Mouse (Mus musculus): Measurements from ENCODE around the gene Gm30191. TPM values are rescaled to one million over a fixed set of nuclear protein-coding genes. Genes with fewer than 3 reads are reported as not detected.
"Not testable (repeated sequence)": the region's sequence is repeated elsewhere in the genome, so short reads cannot be mapped to it uniquely, and the experiment has no call there.

Gm30191 gene
- polyA plus RNA-seq, 1 experiment from 2014 or later: 0.28 TPM

DNA sequence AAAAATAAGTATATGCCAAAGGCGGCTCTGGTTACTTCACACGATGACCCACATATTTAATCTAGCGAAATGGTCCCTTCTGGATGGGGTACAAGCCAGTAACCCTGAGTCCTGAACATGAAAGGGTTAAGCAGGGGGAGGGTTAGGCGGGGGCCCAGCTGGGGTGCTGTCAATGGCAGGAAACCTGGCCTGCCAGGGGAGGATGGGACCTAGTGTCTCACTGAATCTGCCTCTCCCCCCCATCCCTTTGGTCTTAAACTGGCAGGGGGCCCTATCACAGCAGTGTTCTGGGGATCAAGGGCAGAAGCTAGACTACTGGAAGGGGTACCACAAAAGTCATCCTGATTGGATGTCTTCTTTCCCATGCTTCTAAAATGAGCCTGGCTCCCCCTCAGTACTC lies 9.1 kb downstream of the Gm30191 start:
- peaks cover 30% of the 10 kb centered on the region for H3K4me1 ChIP-seq (ENCODE audit: control insufficient read depth, insufficient read depth, low read length)
- ATAC-seq (ENCODE audit: low read depth) (no peak), DNase-seq (ENCODE audit: low spot score) (no peak)
- peaks cover 50% of the 10 kb centered on the region for H3K27me3 ChIP-seq (replicated peaks; ENCODE audit: control insufficient read depth, insufficient read depth, low read length)
- no peak overlapping the region for H3K4me2 ChIP-seq (ENCODE audit: low read depth, low read length)
- no peaks in the 10 kb centered on the region for H3K9me3 ChIP-seq (ENCODE audit: control insufficient read depth, low read length)
- no peaks in the 10 kb centered on the region for H3K36me3 ChIP-seq (ENCODE audit: control insufficient read depth, insufficient read depth, low read length)
- no peak overlapping the region for H3K27ac ChIP-seq (replicated peaks; ENCODE audit: low read depth, low read length)
- 20% methylated on average over 4 of the region's 4 CpGs for WGBS
- H3K9ac ChIP-seq (ENCODE audit: low read depth, low read length): 0 out of 2 replicates have a peak overlapping the region, but pooled peaks have one; percentile 5
- H3K4me3 ChIP-seq (ENCODE audit: low read depth, low read length): no peak overlapping the region

DNA sequence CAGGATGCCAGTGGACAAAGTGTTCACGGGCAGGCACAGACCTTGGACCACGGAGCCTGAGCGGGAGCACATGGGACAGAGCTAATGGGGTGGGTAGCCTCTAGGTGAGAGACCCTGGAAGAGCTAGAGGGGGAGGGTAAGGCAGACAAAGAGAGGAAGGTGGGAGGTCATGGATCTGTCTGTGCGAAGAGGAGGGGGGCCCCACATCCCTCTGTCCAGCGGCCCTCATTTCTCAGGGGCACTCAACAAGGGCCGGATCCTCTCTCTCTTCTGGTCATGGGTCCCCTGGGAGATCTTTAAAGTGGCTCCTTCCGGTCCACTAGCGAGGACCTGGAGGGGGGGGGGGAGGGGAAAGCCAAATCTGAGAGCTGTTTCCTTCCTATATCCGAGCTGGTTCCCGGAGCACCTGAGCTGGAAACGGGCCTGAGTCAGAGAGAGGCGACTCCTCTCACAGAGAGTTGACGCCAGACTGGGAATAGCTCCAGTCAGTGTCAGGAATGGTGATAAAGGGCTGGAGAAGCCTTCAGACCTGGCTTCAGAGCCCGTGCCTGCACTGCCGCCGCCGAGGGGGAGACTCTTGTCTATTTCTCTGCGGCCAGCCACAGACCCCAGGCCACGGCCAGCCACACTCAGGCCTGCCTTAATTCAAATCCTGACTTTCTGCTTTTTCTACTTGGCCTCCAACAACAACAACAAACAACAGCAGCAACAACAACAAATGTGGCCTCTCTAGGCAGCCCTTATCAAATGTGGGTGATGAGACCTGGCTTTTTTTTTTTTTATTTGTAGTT lies 9.9 kb downstream of the Gm30191 start:
- no peak overlapping the region for H3K4me2 ChIP-seq (ENCODE audit: low read depth, low read length)
- H3K27me3 ChIP-seq (replicated peaks; ENCODE audit: control insufficient read depth, insufficient read depth, low read length): peaks cover 43% of the 10 kb centered on the region
- H3K9ac ChIP-seq (ENCODE audit: low read depth, low read length): 0 out of 2 replicates have a peak overlapping the region, but pooled peaks have one; percentile 5
- H3K4me1 ChIP-seq (ENCODE audit: control insufficient read depth, insufficient read depth, low read length): peaks cover 25% of the 10 kb centered on the region
- H3K4me3 ChIP-seq (ENCODE audit: low read depth, low read length): no peak overlapping the region
- DNase-seq (ENCODE audit: low spot score) (no peak), ATAC-seq (ENCODE audit: low read depth) (no peak)
- 0 out of 2 replicates have a peak overlapping the region, but pooled peaks have one; percentile 33 for H3K27ac ChIP-seq (replicated peaks; ENCODE audit: low read depth, low read length)
- H3K36me3 ChIP-seq (ENCODE audit: control insufficient read depth, insufficient read depth, low read length): no peaks in the 10 kb centered on the region
- no peaks in the 10 kb centered on the region for H3K9me3 ChIP-seq (ENCODE audit: control insufficient read depth, low read length)
- 15% methylated on average over 16 of the region's 19 CpGs for WGBS

- H3K4me3 ChIP-seq (ENCODE audit: low read depth, low read length): no peak overlapping the region
These were observed 10.7 kb downstream of the Gm30191 start for GRCm38 (mm10) chr4:134257198-134258009.

DNA sequence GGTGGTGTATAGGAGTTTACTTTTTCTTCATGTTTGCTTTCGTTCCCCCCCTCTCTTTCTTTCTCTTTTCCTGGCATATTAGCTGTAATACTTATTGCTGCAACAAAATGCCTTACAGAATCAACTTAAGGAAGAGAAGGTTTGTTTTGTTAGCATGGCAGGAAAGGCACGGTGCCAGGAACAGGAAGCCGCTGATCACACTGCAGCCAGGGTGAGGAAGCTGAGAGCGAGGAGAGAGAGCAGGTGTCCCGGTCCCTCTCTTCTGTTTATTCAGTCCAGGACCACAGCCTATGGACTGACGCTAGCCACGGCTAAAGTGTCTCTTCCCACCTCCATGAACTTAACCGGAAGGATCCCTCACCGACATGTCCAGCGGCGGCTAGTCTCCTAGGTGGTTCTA lies 11.6 kb downstream of the Gm30191 start:
- Histone ChIP-seq H3K36me3 (ENCODE audit: control insufficient read depth, insufficient read depth, low read length) (no peaks in the 10 kb centered on the region), H3K4me1 (ENCODE audit: control insufficient read depth, insufficient read depth, low read length) (peaks cover 16% of the 10 kb centered on the region), H3K4me2 (ENCODE audit: low read depth, low read length) (no peak overlapping the region), H3K4me3 (ENCODE audit: low read depth, low read length) (no peak overlapping the region), H3K9me3 (ENCODE audit: control insufficient read depth, low read length) (no peaks in the 10 kb centered on the region), H3K27ac (replicated peaks; ENCODE audit: low read depth, low read length) (no peak overlapping the region), H3K27me3 (replicated peaks; ENCODE audit: control insufficient read depth, insufficient read depth, low read length) (peaks cover 26% of the 10 kb centered on the region), H3K9ac (ENCODE audit: low read depth, low read length) (no peak overlapping the region)
- DNase-seq (ENCODE audit: low spot score) (no peak), ATAC-seq (ENCODE audit: low read depth) (no peak)
- WGBS: 56% methylated on average over 11 of the region's 11 CpGs

More at GRCm38 (mm10) chr4:134257198-134258009, 10.7 kb downstream of the Gm30191 start:
- Histone ChIP-seq H3K36me3 (ENCODE audit: control insufficient read depth, insufficient read depth, low read length) (no peaks in the 10 kb centered on the region), H3K27ac (replicated peaks; ENCODE audit: low read depth, low read length) (0 out of 2 replicates have a peak overlapping the region, but pooled peaks have one; percentile 33), H3K4me1 (ENCODE audit: control insufficient read depth, insufficient read depth, low read length) (peaks cover 17% of the 10 kb centered on the region), H3K9ac (ENCODE audit: low read depth, low read length) (no peak overlapping the region), H3K9me3 (ENCODE audit: control insufficient read depth, low read length) (no peaks in the 10 kb centered on the region), H3K4me2 (ENCODE audit: low read depth, low read length) (no peak overlapping the region), H3K27me3 (replicated peaks; ENCODE audit: control insufficient read depth, insufficient read depth, low read length) (peaks cover 35% of the 10 kb centered on the region)
- no peak for ATAC-seq (ENCODE audit: low read depth)
- 18% methylated on average over 11 of the region's 11 CpGs for WGBS
- peak; percentile 52 for DNase-seq (ENCODE audit: low spot score)

GRCm38 (mm10) chr4:134263191-134263590 lies 16.5 kb downstream of the Gm30191 start:
- no peak for ATAC-seq (ENCODE audit: low read depth)
- Histone ChIP-seq H3K9ac (ENCODE audit: low read depth, low read length) (no peak overlapping the region), H3K4me2 (ENCODE audit: low read depth, low read length) (no peak overlapping the region), H3K4me3 (ENCODE audit: low read depth, low read length) (no peak overlapping the region), H3K27ac (replicated peaks; ENCODE audit: low read depth, low read length) (no peak overlapping the region), H3K9me3 (ENCODE audit: control insufficient read depth, low read length) (no peaks in the 10 kb centered on the region), H3K4me1 (ENCODE audit: control insufficient read depth, insufficient read depth, low read length) (0 out of 2 replicates have a peak, but pooled peaks cover 2% of the 10 kb centered on the region), H3K27me3 (replicated peaks; ENCODE audit: control insufficient read depth, insufficient read depth, low read length) (no peaks in the 10 kb centered on the region), H3K36me3 (ENCODE audit: control insufficient read depth, insufficient read depth, low read length) (no peaks in the 10 kb centered on the region)
- 34% methylated on average over 6 of the region's 6 CpGs for WGBS
- no peak for DNase-seq (ENCODE audit: low spot score)

- ATAC-seq (ENCODE audit: low read depth) (no peak), DNase-seq (ENCODE audit: low spot score) (no peak)
- H3K27ac ChIP-seq (replicated peaks; ENCODE audit: low read depth, low read length): no peak overlapping the region
- H3K9me3 ChIP-seq (ENCODE audit: control insufficient read depth, low read length): no peaks in the 10 kb centered on the region
- H3K27me3 ChIP-seq (replicated peaks; ENCODE audit: control insufficient read depth, insufficient read depth, low read length): no peaks in the 10 kb centered on the region
- no peak overlapping the region for H3K4me2 ChIP-seq (ENCODE audit: low read depth, low read length)
- H3K9ac ChIP-seq (ENCODE audit: low read depth, low read length): no peak overlapping the region
- H3K36me3 ChIP-seq (ENCODE audit: control insufficient read depth, insufficient read depth, low read length): no peaks in the 10 kb centered on the region
- 57% methylated on average over 9 of the region's 9 CpGs for WGBS
- no peaks in the 10 kb centered on the region for H3K4me1 ChIP-seq (ENCODE audit: control insufficient read depth, insufficient read depth, low read length)
- H3K4me3 ChIP-seq (ENCODE audit: low read depth, low read length): no peak overlapping the region
These were observed 19.3 kb downstream of the Gm30191 start for GRCm38 (mm10) chr4:134265860-134266585.

- 87% methylated on average over 19 of the region's 19 CpGs for WGBS
- no peak for ATAC-seq (ENCODE audit: low read depth)
These were observed 21.4 kb downstream of the Gm30191 start for GRCm38 (mm10) chr4:134268102-134268655.

GRCm38 (mm10) chr4:134269622-134270021 lies 22.9 kb downstream of the Gm30191 start:
- H3K9ac ChIP-seq (ENCODE audit: low read depth, low read length); H3K36me3 ChIP-seq (ENCODE audit: control insufficient read depth, insufficient read depth, low read length); H3K9me3 ChIP-seq (ENCODE audit: control insufficient read depth, low read length); H3K27me3 ChIP-seq (replicated peaks; ENCODE audit: control insufficient read depth, insufficient read depth, low read length); DNase-seq (ENCODE audit: low spot score); ATAC-seq (ENCODE audit: low read depth); H3K4me3 ChIP-seq (ENCODE audit: low read depth, low read length); H3K4me2 ChIP-seq (ENCODE audit: low read depth, low read length); H3K27ac ChIP-seq (replicated peaks; ENCODE audit: low read depth, low read length); H3K4me1 ChIP-seq (ENCODE audit: control insufficient read depth, insufficient read depth, low read length): not testable (repeated sequence)

More at GRCm38 (mm10) chr4:134268102-134268655, 21.4 kb downstream of the Gm30191 start:
- no peak overlapping the region for H3K4me3 ChIP-seq (ENCODE audit: low read depth, low read length)
- DNase-seq (ENCODE audit: low spot score): no peak
- no peaks in the 10 kb centered on the region for H3K36me3 ChIP-seq (ENCODE audit: control insufficient read depth, insufficient read depth, low read length)
- H3K9me3 ChIP-seq (ENCODE audit: control insufficient read depth, low read length): no peaks in the 10 kb centered on the region
- no peak overlapping the region for H3K9ac ChIP-seq (ENCODE audit: low read depth, low read length)
- H3K27me3 ChIP-seq (replicated peaks; ENCODE audit: control insufficient read depth, insufficient read depth, low read length): no peaks in the 10 kb centered on the region
- H3K27ac ChIP-seq (replicated peaks; ENCODE audit: low read depth, low read length): no peak overlapping the region
- no peak overlapping the region for H3K4me2 ChIP-seq (ENCODE audit: low read depth, low read length)
- H3K4me1 ChIP-seq (ENCODE audit: control insufficient read depth, insufficient read depth, low read length): peaks cover 6% of the 10 kb centered on the region
